Mouse (Mus musculus) spleen, adult 18-20 months (tissue): ENCODE measurements around the gene Ano6.

Experiments used
- DNase-seq, 2 experiments: peaks; one replicate each; pipeline ENCODE4 v3.0.0; 2022; ENCODE audit warnings: mixed read lengths in 2 of 2

Ano6 gene

GRCm38 (mm10) chr15:95892171-95892570 is 101.5 kb downstream of the Ano6 start:
- DNase-seq = no peak

DNA sequence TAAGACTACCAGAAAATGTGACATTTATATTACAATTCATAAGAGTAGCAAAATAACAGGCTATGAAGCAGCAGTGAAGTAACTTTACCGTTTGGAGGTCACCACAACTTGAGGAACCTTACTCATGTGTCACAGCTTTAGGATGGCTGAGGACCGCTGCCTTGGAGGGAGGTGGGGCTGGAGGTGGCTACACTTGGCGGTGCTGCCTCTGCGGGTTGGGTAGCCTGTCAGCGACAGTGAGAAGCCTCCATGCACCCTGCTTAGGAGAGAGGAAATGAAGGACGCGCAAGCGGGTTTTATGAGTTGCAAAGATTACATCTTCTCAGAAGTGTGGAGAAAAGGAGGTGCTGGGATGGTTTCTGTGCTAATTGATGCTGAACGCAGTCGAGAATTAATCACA is 102.3 kb downstream of the Ano6 start:
- DNase-seq = no peak

- DNase-seq = no peak
These were observed 105.1 kb downstream of the Ano6 start for GRCm38 (mm10) chr15:95895699-95896098.

DNA sequence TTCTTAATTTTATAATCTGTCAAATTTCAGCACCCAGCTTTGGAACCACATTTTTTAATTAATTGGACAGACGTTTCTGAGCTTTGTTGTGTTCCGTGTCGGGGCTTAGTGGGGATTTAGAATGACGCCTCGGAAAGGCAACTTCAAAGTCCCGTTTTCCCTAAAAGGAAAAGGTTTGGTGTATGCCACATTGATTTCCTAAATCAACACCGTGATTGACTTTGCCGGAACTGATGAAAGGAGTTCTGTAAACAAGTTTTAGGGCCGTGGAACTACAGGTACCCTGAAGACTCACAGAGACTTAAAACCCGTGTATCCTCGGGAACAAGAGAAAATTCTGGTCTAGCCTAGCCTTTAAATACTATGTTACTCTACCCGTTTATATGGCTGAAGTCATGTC is 107.0 kb downstream of the Ano6 start:
- no peak for DNase-seq

GRCm38 (mm10) chr15:95898438-95898837 is 107.8 kb downstream of the Ano6 start:
- DNase-seq = no peak

GRCm38 (mm10) chr15:95902396-95902795 is 111.8 kb downstream of the Ano6 start:
- no peak for DNase-seq

DNA sequence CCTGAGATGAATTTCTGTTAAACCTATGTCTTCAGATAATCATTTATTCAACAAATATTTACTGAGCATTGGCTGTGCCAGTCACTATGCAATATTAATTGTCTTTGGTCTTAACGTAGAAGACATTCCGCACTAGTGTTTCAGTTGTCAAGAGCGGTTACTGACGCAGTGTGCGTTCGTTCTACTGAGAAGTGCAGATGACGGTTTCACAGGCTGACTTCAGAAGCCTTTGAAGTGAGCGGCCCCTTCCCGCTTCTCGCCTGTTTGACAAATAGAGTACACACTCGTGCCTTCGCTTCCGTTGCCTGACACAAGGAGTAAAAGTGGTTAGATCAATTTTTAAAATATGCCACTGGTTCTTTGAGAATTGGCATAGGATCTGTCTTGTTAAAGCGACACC is 113.6 kb downstream of the Ano6 start:
- no peak for DNase-seq

DNA sequence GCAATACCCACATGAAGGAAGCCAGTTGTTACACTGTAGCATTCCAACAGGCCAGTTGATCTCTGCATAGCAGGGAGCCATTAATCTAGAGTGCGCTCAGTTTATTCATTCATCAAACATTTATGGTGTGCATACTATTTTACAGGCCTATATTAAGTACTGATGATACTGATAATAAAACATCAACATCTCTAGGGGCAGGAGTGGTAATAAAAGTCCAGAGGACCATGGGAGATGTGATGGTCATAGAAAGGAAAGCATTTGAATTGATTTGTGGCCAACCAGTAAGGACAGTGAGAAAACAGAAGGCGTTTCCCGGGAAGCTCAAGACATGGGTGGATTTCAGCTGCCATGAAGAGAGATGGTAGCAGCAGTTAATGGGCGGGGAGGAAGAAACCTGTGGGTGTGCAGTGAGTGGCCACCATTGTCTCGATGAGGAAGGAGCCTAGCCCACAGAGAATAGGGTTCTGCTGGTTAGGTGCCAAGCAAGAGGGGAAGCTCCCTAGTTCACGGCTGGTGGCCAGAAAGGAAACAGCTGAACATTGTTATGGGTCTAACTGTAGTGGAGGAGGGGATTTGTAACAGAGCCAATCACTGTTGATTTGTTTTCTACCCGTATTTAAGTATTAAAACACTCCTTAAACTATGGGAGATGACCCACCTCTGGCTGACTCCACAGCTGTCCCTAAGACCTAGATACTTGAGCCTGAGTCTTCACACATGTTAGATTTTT is 115.5 kb downstream of the Ano6 start:
- DNase-seq = peak; percentile 56 to 68

- DNase-seq = no peak
These were observed 116.2 kb downstream of the Ano6 start for GRCm38 (mm10) chr15:95906891-95907290.

DNA sequence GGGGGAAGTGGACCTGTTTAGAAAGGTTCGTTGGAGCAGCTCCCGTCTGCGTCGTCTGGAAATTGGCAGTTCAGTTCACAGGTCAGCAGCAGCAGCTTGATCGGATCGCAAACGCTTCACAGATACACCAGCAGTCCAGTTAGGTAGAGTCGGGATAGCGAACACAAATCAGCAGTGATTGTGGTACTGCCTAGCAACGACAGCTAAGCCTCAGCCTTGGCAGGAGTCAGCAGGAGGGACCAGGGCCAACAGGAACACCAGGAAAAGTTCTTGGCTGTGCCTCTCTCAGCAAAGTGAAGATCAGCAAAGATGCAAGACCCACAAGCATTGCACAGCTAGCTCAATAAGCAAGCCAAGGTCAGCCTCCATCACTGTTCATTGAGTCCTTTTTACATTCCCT is 116.7 kb downstream of the Ano6 start:
- no peak for DNase-seq

DNA sequence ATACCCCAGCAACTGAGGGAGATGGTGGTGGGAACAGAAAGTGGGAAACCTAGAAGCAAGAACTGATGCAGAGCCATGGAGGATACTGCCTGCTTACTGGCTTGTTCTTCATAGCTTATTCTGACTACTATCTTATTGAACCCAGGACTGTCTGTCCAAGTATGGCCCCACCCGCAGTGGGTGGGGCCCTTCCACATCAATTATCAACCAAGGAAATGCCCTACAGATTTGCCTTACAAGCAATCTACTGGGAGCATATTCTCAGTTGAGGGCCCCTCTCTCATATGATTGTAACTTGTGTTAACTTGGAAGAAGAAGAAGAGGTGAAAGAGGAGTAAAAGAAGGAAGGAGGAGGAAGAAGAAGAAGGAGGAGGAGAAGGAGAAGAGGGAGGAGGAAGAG is 117.3 kb downstream of the Ano6 start:
- no peak for DNase-seq

- DNase-seq = no peak
These were observed 119.6 kb downstream of the Ano6 start for GRCm38 (mm10) chr15:95910099-95910780.

- DNase-seq = no peak
These were observed 124.3 kb downstream of the Ano6 start for GRCm38 (mm10) chr15:95914963-95915362.

- no peak for DNase-seq
These were observed 124.8 kb downstream of the Ano6 start for GRCm38 (mm10) chr15:95915477-95915876.

DNA sequence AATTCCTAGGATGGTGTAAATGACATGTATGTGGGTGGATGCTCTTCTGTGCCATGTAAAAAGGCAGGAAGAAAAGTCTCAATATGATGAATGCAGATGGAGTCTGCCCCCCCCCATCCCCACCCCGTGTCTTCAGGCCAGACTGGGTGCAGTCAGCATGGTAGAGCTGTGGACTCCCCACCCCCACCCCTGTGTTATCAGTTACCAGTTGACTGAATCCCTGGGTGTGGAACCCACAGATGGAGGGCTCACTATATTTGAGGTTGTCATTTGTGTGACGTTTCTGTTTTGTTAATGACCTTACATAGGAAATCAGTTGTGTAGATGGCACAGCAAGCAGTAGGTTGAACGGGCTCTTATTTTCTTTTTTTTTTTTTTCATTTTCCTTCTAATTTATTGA is 126.7 kb downstream of the Ano6 start:
- DNase-seq = no peak

GRCm38 (mm10) chr15:95920047-95920446 is 129.4 kb downstream of the Ano6 start:
- DNase-seq = no peak

GRCm38 (mm10) chr15:95921072-95921471 is 130.4 kb downstream of the Ano6 start:
- DNase-seq = no peak

GRCm38 (mm10) chr15:95921639-95922038 is 131.0 kb downstream of the Ano6 start:
- no peak for DNase-seq

GRCm38 (mm10) chr15:95922558-95922957 is 131.9 kb downstream of the Ano6 start:
- DNase-seq = no peak

- no peak for DNase-seq
These were observed 134.8 kb downstream of the Ano6 start for GRCm38 (mm10) chr15:95925334-95925986.

DNA sequence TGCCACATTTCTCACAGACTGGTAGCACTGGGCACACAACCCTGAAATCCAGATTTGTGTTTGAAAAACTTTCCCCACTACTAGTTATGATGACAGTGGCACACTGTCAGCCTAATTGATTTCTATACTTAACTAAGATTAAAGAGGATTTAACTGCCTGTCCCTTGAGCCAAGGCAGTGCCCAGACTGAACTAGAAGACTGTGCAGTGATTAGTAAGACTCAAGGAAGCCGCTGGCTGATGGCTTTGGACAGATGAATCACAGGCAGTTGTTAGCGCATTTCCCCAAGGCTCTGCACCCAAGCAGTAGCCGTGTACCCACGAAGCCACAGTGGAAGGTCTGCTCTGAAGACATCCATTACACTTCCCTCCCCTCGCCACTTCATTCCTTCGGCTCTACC is 138.4 kb downstream of the Ano6 start:
- no peak for DNase-seq

GRCm38 (mm10) chr15:95931013-95931775 is 140.6 kb downstream of the Ano6 start:
- no peak for DNase-seq

GRCm38 (mm10) chr15:95932358-95932757 is 141.7 kb downstream of the Ano6 start:
- no peak for DNase-seq
